Mouse (Mus musculus) intestine, embryonic 14.5 days (tissue): ENCODE measurements around the gene Sgsm2. TPM values are rescaled to one million over a fixed set of nuclear protein-coding genes. Genes with fewer than 3 reads are reported as not detected.

Experiments
- ATAC-seq: fragments of 200-750 bp; cut with Nextera tagmentation; replicated peaks from 2 replicates; pipeline ENCODE4 v1.8.0; 2017; ENCODE audit warnings: low read depth, moderate number of reproducible peaks, moderate TSS enrichment, moderate library complexity; ENCODE audit not compliant: low FRiP score, low TSS enrichment
- DNase-seq: peaks from one replicate; pipeline ENCODE4 v3.0.0-alpha.2; 2018; ENCODE audit warnings: low spot score
- H3K27ac ChIP-seq: fragments of 300-500 bp; sonication (generic); 2 replicates; pipeline ENCODE4 v1.5.1; 2014; ENCODE audit warnings: low read depth, mild to moderate bottlenecking, control low read depth
- H3K27me3 ChIP-seq: fragments of 300-500 bp; sonication (generic); replicated peaks from 2 replicates; pipeline ENCODE4 v1.6.1; 2014; ENCODE audit warnings: low read length, control low read depth; ENCODE audit not compliant: control insufficient read depth, insufficient read depth
- H3K36me3 ChIP-seq: fragments of 300-500 bp; sonication (generic); 2 replicates; pipeline ENCODE4 v1.6.1; 2014; ENCODE audit warnings: low read length, control low read depth; ENCODE audit not compliant: control insufficient read depth, insufficient read depth
- H3K4me1 ChIP-seq: fragments of 300-500 bp; sonication (generic); replicated peaks from 2 replicates; pipeline ENCODE4 v1.6.1; 2014; ENCODE audit warnings: low read length, control low read depth, mixed read lengths; ENCODE audit not compliant: control insufficient read depth, insufficient read depth
- H3K4me2 ChIP-seq: fragments of 300-500 bp; sonication (generic); 2 replicates; pipeline ENCODE4 v1.6.1; 2014; ENCODE audit warnings: low read length
- H3K4me3 ChIP-seq: fragments of 300-500 bp; sonication (generic); 2 replicates; pipeline ENCODE4 v1.5.1; 2014; ENCODE audit warnings: low read depth, low read length, control low read depth, mixed read lengths
- H3K9ac ChIP-seq: fragments of 300-500 bp; sonication (generic); 2 replicates; pipeline ENCODE4 v1.6.1; 2014; ENCODE audit warnings: mild to moderate bottlenecking, low read length
- H3K9me3 ChIP-seq: fragments of 300-500 bp; sonication (generic); 2 replicates; pipeline ENCODE4 v1.6.1; 2016; ENCODE audit warnings: low read length, control low read depth; ENCODE audit not compliant: control insufficient read depth
- WGBS: fragments of 180-500 bp; shearing (Covaris S2); extraction: QIAGEN DNeasy Blood & Tissue Kit; methylation state at CpG from one replicate; pipeline ENCODE4 v1.1.7; 2014; 5-methylcytosine and 5-hydroxymethylcytosine counted together
- polyA plus RNA-seq: library from polyadenylated mRNA; unstranded; fragments of >200 nt; fragmentation: Nextera tagmentation; extraction: Ambion mirVana; gene quantifications from 2 replicates; pipeline ENCODE4 v1.2.1, GENCODE M21; 2014

Gene Sgsm2
- polyA plus RNA-seq, 1 experiment from 2014 or later = 6.2 TPM

GRCm38 (mm10) chr11:74831191-74831605, 65.7 kb downstream of the Sgsm2 start:
- Histone ChIP-seq H3K27ac (peak overlapping the region; percentile 96), H3K9me3 (no peaks in the 10 kb centered on the region), H3K36me3 (no peaks in the 10 kb centered on the region), H3K9ac (peak overlapping the region; percentile 80), H3K4me1 (peaks cover 16% of the 10 kb centered on the region), H3K4me2 (peak overlapping the region; percentile 90), H3K27me3 (0 out of 2 replicates have a peak, but pooled peaks cover 4% of the 10 kb centered on the region), H3K4me3 (peak overlapping the region; percentile 77)
- WGBS = 0% methylated on average over 35 of the region's 35 CpGs
- no peak for ATAC-seq
- peak; percentile 78 for DNase-seq

- Histone ChIP-seq H3K4me1 (peaks cover 16% of the 10 kb centered on the region), H3K27ac (peak within 1 kb of the TSS; percentile 96), H3K4me2 (peak within 1 kb of the TSS; percentile 90), H3K9me3 (no peaks in the 10 kb centered on the region), H3K9ac (peak within 1 kb of the TSS; percentile 80), H3K36me3 (no peaks in the 10 kb centered on the region), H3K27me3 (0 out of 2 replicates have a peak, but pooled peaks cover 4% of the 10 kb centered on the region), H3K4me3 (peak within 1 kb of the TSS; percentile 77)
- under 1% methylated on average over 70 of the region's 70 CpGs for WGBS
- peak; percentile 96 for DNase-seq
- peak; percentile 81 for ATAC-seq
These were observed 66.4 kb downstream of the Sgsm2 start, which contains the start of gene Mnt for GRCm38 (mm10) chr11:74830256-74831161. Gene Mnt (plus strand): TSS chr11:74830920.

GRCm38 (mm10) chr11:74829812-74830211, 67.0 kb downstream of the Sgsm2 start:
- H3K4me1 ChIP-seq = peaks cover 16% of the 10 kb centered on the region
- peak overlapping the region; percentile 77 for H3K4me3 ChIP-seq
- H3K27ac ChIP-seq = peak overlapping the region; percentile 96
- DNase-seq (peak; percentile 88), ATAC-seq (peak; percentile 20)
- no peaks in the 10 kb centered on the region for H3K9me3 ChIP-seq
- H3K27me3 ChIP-seq = 0 out of 2 replicates have a peak, but pooled peaks cover 4% of the 10 kb centered on the region
- peak overlapping the region; percentile 42 for H3K9ac ChIP-seq
- no peaks in the 10 kb centered on the region for H3K36me3 ChIP-seq
- 0% methylated on average over 20 of the region's 20 CpGs for WGBS
- peak overlapping the region; percentile 90 for H3K4me2 ChIP-seq

GRCm38 (mm10) chr11:74828965-74829550, 67.8 kb downstream of the Sgsm2 start:
- Histone ChIP-seq H3K36me3 (no peaks in the 10 kb centered on the region), H3K9ac (peak overlapping the region; percentile 42; the same call in 1 of the 2 replicates), H3K4me3 (peak overlapping the region; percentile 77), H3K4me1 (peaks cover 16% of the 10 kb centered on the region), H3K27me3 (0 out of 2 replicates have a peak, but pooled peaks cover 4% of the 10 kb centered on the region), H3K9me3 (no peaks in the 10 kb centered on the region), H3K4me2 (peak overlapping the region; percentile 90), H3K27ac (no peak overlapping the region)
- no peak for DNase-seq
- no peak for ATAC-seq
- 19% methylated on average over 11 of the region's 11 CpGs for WGBS

GRCm38 (mm10) chr11:74828404-74828931, 68.4 kb downstream of the Sgsm2 start:
- Histone ChIP-seq H3K9me3 (no peaks in the 10 kb centered on the region), H3K9ac (no peak overlapping the region), H3K4me2 (no peak overlapping the region), H3K36me3 (no peaks in the 10 kb centered on the region), H3K4me3 (no peak overlapping the region), H3K27ac (no peak overlapping the region), H3K4me1 (peaks cover 12% of the 10 kb centered on the region), H3K27me3 (0 out of 2 replicates have a peak, but pooled peaks cover 4% of the 10 kb centered on the region)
- ATAC-seq = no peak
- 25% methylated on average over 2 of the region's 2 CpGs for WGBS
- no peak for DNase-seq

GRCm38 (mm10) chr11:74827791-74828403, 69.0 kb downstream of the Sgsm2 start:
- no peak overlapping the region for H3K27ac ChIP-seq
- no peak for ATAC-seq
- no peak overlapping the region for H3K9ac ChIP-seq
- no peaks in the 10 kb centered on the region for H3K9me3 ChIP-seq
- H3K36me3 ChIP-seq = no peaks in the 10 kb centered on the region
- H3K4me2 ChIP-seq = no peak overlapping the region
- 76% methylated on average over 7 of the region's 7 CpGs for WGBS
- DNase-seq = no peak
- no peak overlapping the region for H3K4me3 ChIP-seq
- 0 out of 2 replicates have a peak, but pooled peaks cover 4% of the 10 kb centered on the region for H3K27me3 ChIP-seq
- H3K4me1 ChIP-seq = peaks cover 6% of the 10 kb centered on the region

GRCm38 (mm10) chr11:74826702-74827101, 70.2 kb downstream of the Sgsm2 start:
- peak overlapping the region; percentile 33; the same call in 1 of the 2 replicates for H3K27ac ChIP-seq

GRCm38 (mm10) chr11:74826151-74826550, 70.7 kb downstream of the Sgsm2 start:
- Histone ChIP-seq H3K27ac (peak overlapping the region; percentile 33; the same call in 1 of the 2 replicates), H3K27me3 (0 out of 2 replicates have a peak, but pooled peaks cover 4% of the 10 kb centered on the region), H3K4me3 (no peak overlapping the region), H3K36me3 (no peaks in the 10 kb centered on the region), H3K4me2 (no peak overlapping the region), H3K4me1 (peaks cover 5% of the 10 kb centered on the region; the same call in 1 of the 2 replicates), H3K9me3 (no peaks in the 10 kb centered on the region), H3K9ac (no peak overlapping the region)
- DNase-seq (no peak), ATAC-seq (no peak)
- 66% methylated on average over 7 of the region's 7 CpGs for WGBS

More at GRCm38 (mm10) chr11:74826702-74827101, 70.2 kb downstream of the Sgsm2 start:
- no peak overlapping the region for H3K9ac ChIP-seq
- no peaks in the 10 kb centered on the region for H3K36me3 ChIP-seq
- no peak overlapping the region for H3K4me3 ChIP-seq
- no peaks in the 10 kb centered on the region for H3K9me3 ChIP-seq
- peaks cover 5% of the 10 kb centered on the region; the same call in 1 of the 2 replicates for H3K4me1 ChIP-seq
- WGBS = 74% methylated on average over 5 of the region's 5 CpGs
- no peak for DNase-seq
- no peak overlapping the region for H3K4me2 ChIP-seq
- no peak for ATAC-seq
- 0 out of 2 replicates have a peak, but pooled peaks cover 4% of the 10 kb centered on the region for H3K27me3 ChIP-seq
